Mouse (Mus musculus): Measurements from ENCODE around the gene Pard6b.

Pard6b gene

DNA sequence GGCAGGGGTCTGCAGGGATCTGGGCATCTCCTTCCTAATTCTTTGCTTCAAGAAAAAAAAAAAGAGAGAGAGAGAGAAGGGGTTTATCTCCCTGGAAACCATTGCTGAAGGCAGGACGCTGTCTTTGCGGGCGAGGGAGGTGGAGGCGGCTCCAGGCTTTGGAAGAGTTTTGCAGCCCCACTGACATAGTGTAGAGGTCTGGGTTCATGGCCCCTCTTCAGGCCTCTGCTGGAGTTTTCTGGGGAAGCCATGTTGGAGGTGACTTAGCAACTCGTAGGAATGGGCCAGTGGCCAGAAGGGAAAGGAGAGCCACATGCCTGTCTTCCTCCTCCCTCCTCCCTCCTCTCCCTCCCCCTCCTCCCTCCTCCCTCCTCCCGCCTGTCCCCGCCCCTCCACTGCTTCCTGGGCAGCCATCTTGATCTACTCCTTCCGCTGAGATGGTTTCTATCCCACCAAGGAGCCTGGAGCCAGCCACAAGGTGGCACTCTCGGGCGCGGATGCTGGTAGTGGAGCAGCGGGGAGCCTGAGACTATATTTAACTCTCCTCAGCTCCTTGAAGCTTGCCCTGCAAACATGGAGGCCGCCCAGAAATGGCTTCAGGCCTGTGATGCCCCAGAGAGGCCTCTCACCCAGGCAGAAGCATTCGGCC is 47.5 kb downstream of the Pard6b start:
- peak; percentile 79 for DNase-seq (ENCODE audit: low read depth)

- no peak for DNase-seq (ENCODE audit: low read depth)
Measured at GRCm38 (mm10) chr2:168130046-168130445, 49.2 kb downstream of the Pard6b start.

GRCm38 (mm10) chr2:168137161-168137560 is 56.4 kb downstream of the Pard6b start:
- DNase-seq (ENCODE audit: low read depth), result no peak

DNA sequence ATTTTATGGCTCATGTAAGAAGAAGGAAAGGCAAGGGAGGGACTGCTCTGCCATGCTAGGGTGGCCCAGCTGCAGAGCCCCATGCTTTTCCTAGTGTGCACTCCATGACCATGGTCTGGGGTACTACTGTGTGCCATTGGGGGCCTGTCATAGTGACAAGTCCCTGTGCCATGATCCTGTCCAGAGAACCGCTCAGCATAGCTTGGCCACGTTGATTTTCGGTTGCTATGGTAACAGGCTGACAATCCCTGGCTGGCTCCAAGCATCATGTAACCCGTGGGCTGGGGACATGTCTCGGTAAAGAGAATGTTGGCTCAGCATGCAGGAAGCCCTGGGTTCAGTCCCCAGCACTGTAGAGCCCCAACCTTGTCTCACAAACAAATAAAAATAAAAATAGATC is 63.0 kb downstream of the Pard6b start:
- DNase-seq (ENCODE audit: low read depth), result no peak

DNA sequence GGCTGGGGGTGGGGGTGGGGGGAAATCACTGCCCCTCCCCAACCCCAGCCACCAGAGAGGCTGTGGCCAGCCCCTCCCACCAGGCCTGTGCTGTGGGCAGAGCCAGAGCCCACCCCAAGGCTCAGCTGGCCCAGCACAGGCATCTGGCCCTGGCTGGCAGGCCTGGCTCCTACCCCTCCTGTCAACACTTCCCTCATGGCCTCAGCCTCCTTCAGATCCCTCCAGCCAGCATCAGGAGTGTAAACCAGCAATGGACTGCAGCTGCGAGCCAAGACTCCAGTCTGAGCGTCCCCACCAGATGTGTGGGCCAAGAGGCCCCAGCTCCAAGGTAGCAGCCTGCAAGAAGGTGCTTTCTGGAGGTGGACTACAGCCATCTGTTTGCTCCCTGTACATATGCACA is 64.6 kb downstream of the Pard6b start:
- DNase-seq (ENCODE audit: low read depth), result no peak

DNA sequence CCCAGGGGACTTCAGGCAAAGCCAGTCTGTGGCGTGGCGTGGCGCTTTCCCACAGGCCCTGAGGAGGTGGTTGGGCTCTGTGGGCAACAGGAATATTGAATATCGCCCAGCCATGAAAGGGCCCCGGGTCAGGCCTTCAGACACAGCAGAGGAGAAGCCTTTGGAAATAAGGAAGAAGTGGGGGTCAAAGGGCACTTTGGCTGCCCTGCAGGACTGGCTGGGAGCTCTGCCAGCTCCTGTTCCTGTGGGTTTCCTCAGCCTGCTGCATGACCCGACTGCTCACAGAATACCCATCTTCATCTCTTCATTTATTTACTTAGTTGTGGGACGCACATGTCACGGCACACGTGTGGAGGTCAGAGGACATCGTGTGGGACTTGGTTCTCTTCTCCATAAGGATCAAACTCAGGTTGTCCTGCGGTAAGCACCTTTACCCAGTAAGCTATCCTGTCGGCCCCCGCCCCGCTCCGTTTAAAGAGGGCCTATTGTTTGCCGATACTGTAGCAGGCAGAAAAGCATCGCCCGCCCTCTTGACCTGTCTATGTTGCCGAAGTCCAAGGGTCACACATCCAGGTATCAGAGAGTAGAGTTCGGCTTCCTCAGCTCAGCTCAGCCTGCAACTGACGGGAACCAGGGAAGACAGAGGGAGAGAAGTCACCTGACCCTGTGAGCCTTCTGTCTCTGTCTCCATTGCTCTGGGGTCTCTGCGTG is 67.1 kb downstream of the Pard6b start:
- no peak for DNase-seq (ENCODE audit: low read depth)

DNA sequence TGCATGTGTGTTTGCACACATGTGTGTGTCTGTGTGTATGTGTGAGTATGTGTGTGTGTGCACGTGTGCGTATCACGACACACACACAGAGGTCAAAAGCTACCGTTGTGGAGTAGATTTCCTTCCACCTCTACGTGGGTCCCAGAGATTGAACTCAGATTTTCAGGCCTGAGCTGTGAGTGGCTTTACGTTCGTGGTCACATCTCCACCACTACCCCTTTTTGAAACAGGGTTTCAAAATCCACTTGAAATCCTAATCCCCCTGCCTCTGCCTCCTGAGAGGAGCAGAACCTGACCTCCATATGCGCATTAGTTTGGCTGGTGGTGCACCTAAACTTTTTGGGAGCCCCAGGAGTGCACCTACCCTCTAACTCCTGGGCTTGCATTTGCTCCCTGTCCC is 68.4 kb downstream of the Pard6b start:
- no peak for DNase-seq (ENCODE audit: low read depth)
